9 mouse cellular contexts compared by ENCODE assay signal in the genomic region with DNA sequence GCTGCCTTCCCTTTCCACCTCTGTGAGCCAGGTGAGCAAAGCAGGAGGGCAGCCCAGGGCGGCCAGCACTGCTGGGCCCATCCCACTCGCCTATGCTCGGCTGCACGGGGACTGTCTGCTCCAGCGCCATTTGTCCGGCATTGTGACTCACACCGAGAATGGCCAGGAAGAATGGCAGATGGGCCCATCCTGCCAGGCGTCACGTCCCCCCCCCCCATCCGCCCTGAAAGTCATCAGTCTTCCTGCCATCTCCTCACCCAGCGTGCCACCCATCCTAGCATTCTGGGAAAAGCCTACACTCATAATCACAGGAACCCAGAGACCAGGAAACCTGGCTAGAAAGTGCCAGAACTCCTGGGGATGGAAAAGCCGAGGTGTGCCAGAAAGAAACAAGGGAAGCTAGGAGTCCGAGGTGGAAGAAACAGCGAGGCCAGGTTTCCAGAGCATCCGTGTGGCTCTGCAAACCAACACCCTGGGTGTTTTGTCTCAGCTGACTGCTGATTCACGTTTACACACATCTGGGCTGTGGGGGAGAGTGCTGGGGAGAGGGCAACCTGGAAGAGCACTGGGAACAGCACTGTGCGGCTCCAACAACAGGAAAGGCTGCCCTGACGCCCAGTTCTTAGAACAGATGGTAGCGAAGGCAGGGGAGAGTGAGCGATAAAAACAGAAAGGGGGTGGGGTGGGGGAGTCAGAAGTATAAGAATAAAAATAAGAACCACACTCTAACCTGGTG.
A peak's percentile ranks its signal among the peaks of the same experiment; 100 is the strongest.
DNase-seq lines count a peak whose midpoint lies in the region; ATAC-seq and TF ChIP-seq lines count a peak whose summit lies in the region.
"Had no signal": no experiment of that assay in that cellular context is flagged by ENCODE, and none has a peak within 500 bp of the region (broad histone marks: within the 10 kb centered on the region; RNA-seq: fewer than 3 reads in every experiment).

No protein-coding gene starts in this region.

- no peak overlapping the region for H3K4me3 ChIP-seq in left cerebral cortex, adult 2 months
- H3K4me3 ChIP-seq in embryonic facial prominence, embryonic 10.5 days, result no peak overlapping the region
- no peak overlapping the region for H3K4me3 ChIP-seq in limb, embryonic 13.5 days

- intact Hi-C loops in left cerebral cortex, adult 2 months (cut with DNase I), result no loop called here

- H3K27ac ChIP-seq in left cerebral cortex, adult 2 months, result peak overlapping the region; percentile 73
- peak overlapping the region; percentile 63; the same call in 1 of the 2 replicates for H3K27ac ChIP-seq in embryonic facial prominence, embryonic 10.5 days (replicated peaks)
- 0 out of 2 replicates have a peak overlapping the region, but pooled peaks have one; percentile 22 for H3K27ac ChIP-seq in limb, embryonic 13.5 days

- H3K9me3 ChIP-seq in embryonic facial prominence, embryonic 10.5 days, result no peaks in the 10 kb centered on the region
- no peaks in the 10 kb centered on the region for H3K9me3 ChIP-seq in limb, embryonic 13.5 days

- DNase-seq in adrenal gland, adult 2 months, result peak; percentile 36
- DNase-seq in adrenal gland, adult 8-10 months, result no peak
- peak in 1 of 2 experiments; percentile 49 for DNase-seq in left cerebral cortex, adult 2 months (ENCODE audit: extremely low spot score in 1 of 2, low spot score in 2 of 2)
- no peak for DNase-seq in left cerebral cortex, adult 11 months (ENCODE audit: low spot score)
- DNase-seq in embryonic facial prominence, embryonic 10.5 days (ENCODE audit: low spot score), result no peak
- DNase-seq in T-cell, adult 2 months (ENCODE audit: low spot score), result no peak

- no peak overlapping the region for H3K4me2 ChIP-seq in limb, embryonic 13.5 days (replicated peaks)
- H3K4me2 ChIP-seq: midbrain, embryonic 11.5 days had no signal

- ATAC-seq in limb, embryonic 13.5 days (ENCODE audit: low FRiP score, low read depth), result no peak
- ATAC-seq in megakaryocyte, adult 5-6 weeks (ENCODE audit: poor library complexity, severe bottlenecking), result no peak

- 78% methylated on average over 20 of the region's 20 CpGs for WGBS in embryonic facial prominence, embryonic 10.5 days
- 55% methylated on average over 20 of the region's 20 CpGs for WGBS in limb, embryonic 13.5 days

- H3K36me3 ChIP-seq in embryonic facial prominence, embryonic 10.5 days (replicated peaks), result peaks cover 18% of the 10 kb centered on the region
- H3K36me3 ChIP-seq in limb, embryonic 13.5 days, result peaks cover 6% of the 10 kb centered on the region

- H3K4me1 ChIP-seq in embryonic facial prominence, embryonic 10.5 days, result peaks cover 28% of the 10 kb centered on the region
- peaks cover 41% of the 10 kb centered on the region for H3K4me1 ChIP-seq in limb, embryonic 13.5 days

- no peak overlapping the region for H3K9ac ChIP-seq in limb, embryonic 13.5 days

- no peak for TF ChIP-seq CTCF in left cerebral cortex, adult 2 months (IDR thresholded peaks at IDR 0.05)

- no peaks in the 10 kb centered on the region for H3K27me3 ChIP-seq in embryonic facial prominence, embryonic 10.5 days (replicated peaks; ENCODE audit: low read depth, poor library complexity, severe bottlenecking)
- H3K27me3 ChIP-seq in limb, embryonic 13.5 days, result no peaks in the 10 kb centered on the region

Comparison
In these comparisons a context has a peak if more than half of its experiments do, and no peak if none do; other contexts are left out.
1. H3K27ac ChIP-seq: peak in every context shown above with its lines; median percentile 73 in left cerebral cortex, adult 2 months; 63 in embryonic facial prominence, embryonic 10.5 days; 22 in limb, embryonic 13.5 days.